Mouse (Mus musculus) T-helper 1 cell (primary cell): ENCODE measurements around the gene Cdk5rap3.

Experiments used
- in situ Hi-C: fragments of 300-600 bp; cut with MboI, MseI; formaldehyde crosslinking; loops from one replicate; pipeline ENCODE4 v1.15.1; 2025; ENCODE audit warnings: high pct_unique_total_duplicates

Cdk5rap3 gene

DNA sequence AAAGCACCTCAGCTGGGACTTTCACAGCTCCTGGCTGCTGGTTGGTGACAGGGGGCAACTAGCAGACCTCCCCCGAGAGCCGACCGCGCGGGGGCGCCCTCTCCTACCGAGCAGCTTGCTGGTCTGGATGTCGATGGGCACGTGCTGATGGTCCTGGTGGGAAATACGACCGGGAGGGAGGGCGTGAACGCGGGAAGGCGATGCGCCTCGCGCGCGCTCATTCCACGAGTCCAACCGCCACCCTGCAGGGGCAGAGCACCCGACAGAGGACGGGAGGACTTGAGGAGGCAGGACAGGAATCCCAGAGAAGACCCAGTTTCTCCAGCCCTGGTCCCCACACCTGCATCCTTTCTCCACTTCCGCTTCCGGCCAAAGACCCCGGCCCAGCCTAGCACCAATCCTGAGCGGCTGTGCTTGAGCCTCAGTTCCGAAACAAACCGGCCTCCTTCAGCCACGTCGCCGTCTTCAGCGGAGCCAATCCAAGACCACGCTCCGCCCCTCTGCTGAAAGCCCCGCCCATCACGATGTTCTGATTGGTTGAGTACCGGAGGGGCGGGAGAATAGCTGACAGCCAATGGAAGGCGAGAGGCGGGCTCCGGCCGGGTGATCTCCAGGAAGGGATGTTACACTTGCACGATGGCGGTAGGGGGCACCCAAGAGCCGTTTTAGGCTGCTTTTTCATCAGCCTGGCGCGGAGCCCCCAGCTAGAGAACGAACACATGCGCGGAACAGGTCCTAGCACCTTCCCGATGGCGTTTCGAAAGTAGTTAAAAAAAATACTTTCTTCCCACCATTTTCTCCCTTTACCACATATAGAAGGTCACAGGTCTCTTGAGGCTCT lies at the start of gene Cdk5rap3:
TSS of gene Cdk5rap3 (minus strand) at position 453 of the 841 bp plus-strand sequence.
- in situ Hi-C loops, result no loop called here

DNA sequence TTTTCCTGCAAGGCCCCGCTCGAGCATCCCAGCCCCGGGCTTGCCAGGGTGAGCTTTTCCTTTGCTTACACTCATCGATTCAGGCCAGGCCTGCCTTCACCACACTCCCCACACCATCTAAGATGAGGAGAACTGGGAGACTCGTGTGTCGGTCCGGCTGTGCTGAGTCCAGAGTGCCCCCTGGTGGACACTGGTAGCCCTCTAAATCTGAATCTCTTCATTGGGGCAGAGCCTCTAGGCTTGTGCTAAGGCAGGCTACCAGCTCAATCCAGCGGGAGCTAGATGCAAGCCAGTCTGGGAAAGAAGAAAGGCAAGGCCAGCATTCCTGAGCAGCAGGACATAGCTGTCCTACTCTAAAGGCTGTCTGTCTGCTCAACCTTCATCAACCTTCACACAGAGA lies 47.3 kb upstream of the Cdk5rap3 start:
- in situ Hi-C loops, result loop anchor here (5.0 kb wide), 1 partner anchor 91 kb away; no protein-coding TSS in a partner anchor

DNA sequence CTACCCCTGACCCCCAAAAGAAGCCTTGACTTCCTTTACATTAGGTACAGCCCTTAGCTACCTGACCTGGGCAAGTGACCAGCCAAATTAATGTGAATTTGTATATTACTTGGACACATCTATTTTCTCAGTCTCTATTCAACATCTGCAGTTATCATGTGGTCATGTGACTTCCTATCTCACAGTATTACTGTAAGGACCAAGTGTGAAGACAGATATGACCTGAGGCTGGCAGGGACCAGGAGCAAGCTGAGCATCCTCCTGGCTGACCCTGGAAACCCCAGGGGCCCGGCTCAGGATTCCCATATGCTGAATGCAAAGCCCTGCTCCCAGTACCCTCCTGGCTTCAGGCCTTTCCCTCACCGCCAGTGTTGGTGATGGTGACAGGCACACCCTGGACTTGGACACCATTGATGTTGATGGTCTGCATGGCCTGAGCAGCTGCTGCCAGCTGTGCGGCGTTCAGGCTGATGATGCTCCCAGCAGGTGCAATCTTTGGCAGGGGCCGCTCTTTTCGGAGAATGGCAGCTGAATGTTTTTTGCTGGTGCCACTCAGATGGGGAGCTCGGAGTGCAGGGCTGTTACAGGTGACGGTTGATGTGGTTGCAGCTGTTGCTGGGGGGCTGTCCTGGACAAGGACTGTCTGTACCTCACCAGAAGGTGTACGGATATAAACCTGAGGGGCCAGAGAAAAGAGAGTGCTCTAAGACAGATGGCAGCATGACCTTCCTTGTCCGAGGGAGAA lies 40.9 kb upstream of the Cdk5rap3 start:
- in situ Hi-C loops, result no loop called here

DNA sequence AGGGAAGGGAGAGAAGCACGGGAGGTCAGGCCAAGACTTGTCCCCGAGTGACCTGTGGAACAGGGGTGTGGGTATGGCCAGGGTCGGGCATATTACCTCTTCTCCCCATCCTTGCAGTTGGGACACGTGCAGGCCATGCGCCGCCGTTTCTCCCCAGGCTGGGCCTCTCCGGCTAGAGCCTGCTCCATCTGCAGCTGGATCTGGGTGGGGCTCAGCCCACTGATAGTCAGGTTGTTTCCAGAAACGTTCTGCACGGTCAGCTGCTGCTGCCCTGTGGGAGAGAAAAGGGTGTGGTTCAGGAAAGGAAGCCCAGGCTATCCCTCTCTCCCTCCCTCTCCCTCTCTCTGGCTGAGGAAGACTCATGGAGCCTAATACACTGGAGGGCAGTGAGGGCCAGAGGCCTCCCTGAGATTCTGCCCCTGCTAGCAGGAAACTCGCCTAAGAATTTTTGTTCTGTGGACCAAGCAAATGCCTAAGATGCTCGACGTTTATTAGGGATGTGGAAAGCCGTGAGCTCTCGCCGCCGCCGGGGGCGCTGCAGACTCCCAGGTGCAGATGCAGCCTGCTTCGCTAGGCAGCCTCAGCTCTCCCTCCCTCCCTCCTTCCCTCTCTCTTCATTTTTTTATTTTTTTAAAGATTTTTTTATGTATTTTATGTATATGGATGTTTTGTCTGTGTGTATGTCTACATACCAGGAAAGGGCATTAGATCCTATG lies 39.9 kb upstream of the Cdk5rap3 start:
- in situ Hi-C loops, result no loop called here

DNA sequence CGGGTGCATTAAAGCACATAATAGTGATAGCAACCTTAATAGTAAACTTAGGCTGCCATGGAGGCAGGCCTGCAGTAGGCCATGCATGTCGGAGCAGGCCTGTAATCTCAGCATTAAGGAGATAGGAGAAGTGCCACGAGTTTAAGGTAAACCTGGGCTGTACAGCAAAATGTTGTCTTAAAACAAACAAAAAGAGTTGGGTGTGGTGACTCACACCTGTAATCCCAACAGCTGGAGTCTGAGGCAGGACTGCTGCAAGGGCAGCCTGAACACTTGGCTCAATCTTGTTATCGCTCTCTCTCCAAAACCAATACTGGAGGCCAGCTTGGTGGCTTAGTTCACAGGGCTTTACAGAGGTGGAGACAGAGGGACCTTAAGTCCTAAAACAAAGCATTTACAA lies 38.8 kb upstream of the Cdk5rap3 start:
- in situ Hi-C loops, result no loop called here

DNA sequence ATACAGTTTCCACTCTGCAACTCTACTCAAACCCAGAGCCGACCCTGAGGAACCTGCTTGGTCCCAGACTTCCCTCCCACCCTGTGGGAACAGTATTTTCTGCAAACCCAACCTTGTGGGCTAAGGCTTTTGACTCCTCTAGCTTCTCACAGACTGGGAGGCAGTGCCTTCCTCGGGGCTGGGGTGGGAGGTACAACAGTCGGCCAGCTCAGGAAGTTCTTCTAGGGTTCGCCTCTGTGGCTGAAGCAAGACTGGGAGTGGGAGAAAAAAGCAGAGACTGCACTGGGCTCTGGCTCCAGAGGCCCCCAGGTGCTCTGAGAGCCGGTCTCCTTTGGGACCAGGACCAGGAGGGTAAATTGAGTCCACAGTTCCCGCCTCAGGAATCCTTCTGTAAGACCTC lies 36.6 kb upstream of the Cdk5rap3 start:
- in situ Hi-C loops, result no loop called here

DNA sequence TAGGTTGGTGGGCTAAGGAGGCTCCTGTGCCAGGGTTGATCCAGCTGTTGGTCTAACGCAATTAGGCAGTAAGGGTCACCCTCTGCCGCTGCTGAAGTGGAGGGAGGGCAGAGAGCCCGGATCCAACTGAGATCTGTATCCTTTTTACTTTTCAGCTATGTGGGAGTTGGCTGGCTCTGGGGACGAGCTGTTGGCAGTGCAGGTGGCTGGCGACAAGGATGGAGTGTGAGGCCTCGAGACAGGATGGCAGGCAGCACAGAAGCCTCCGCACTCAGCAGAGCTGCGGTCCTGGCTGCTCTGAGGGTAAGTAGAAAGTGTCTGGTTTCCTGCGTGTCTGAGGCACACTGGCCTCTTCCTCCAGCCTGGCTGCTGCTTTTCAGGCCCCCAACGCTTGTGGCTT lies 36.1 kb upstream of the Cdk5rap3 start:
- in situ Hi-C loops, result no loop called here

DNA sequence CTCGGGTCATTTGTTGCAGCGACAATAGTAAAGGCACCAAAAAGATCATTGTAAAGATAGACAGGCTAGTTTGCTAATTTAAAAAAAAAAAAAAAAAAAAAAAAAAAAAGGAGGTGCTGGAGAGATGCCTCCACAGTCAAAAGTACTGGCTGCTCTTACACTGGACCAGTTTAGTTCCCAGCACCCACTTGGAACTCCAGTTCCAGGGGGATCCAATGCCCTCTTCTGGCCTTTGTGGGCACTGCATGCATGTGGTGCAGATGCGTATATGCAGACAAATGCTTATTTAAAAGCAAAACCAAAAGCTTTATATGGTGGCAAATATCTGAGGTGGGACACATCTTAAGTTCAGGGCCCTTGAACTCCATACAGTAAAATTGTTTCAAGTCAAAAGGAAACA lies 34.5 kb upstream of the Cdk5rap3 start:
- in situ Hi-C loops, result no loop called here

DNA sequence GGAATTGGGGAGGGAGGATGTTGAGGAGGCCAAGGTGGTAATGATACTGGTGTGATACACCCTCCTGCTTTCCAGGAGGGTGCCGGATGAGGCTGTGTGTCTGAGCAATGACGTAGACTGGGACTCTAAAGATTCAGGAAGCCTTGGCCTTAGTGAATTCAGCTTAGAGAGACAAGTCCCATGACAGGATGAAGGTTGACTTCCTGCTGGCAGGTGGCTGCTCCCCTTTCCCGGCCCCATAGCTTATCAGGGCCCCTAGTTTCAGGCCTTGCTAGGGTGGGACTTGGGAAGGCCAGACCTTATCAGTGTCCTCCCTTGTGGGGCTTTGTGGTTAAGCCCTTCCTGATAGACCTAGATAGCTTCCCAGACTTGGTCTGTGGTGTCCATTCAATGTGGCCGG lies 31.6 kb upstream of the Cdk5rap3 start:
- in situ Hi-C loops, result no loop called here

DNA sequence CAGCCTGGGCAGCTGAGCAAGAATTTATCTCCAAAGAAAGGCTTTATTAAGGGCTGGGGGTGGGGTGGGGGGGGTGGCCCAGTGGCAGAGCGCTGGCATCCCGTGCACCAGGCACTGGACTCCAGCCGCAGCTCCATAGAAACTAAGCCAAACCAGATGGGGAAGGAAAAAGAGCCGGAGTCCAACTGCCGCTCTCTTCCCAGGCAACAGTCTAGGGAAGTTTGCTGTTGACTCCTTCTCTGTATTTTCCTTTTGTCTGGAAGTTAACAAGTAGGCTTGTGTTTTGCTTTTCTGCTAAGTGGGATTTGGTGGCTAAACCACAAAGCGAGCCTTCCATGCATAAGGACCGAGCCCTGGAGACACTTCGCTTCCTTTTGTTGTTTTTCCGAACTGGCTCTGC lies 30.2 kb upstream of the Cdk5rap3 start:
- in situ Hi-C loops, result no loop called here

DNA sequence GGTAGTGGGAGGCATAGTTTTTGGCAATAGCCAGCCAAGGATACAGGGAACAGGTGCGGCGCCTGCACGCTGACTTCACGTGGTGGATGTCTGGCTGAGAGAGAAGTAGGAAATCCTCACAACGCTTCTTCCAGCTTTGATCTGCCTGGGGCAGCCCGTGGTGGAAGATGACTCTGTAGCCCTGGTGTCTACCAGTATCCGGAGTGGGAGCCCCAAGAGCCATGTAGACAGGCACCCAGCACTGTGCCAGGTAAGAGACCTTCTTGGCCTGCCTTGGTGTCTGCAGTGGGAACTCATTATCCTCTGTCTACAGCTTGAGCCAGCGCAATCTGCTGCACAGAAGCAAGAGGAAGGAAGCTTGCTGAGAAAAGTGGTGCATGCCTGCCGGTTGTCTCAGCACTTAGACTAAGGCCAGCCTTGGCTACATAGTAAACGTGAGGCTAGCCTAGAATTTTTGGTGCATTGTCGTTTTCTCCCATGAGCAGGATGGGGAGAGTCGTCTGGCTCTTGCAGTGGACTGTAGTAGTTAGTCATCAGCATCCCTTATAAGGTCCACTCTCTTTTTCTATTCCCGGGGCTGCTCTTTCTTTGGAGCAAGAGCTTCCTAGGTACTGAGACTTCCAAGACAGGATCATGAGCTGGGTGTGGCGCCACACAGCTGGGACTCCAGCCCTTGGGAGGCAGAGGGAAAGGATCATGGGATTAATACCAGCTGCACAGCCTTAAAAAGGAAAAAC lies 28.7 kb upstream of the Cdk5rap3 start:
- in situ Hi-C loops, result no loop called here

DNA sequence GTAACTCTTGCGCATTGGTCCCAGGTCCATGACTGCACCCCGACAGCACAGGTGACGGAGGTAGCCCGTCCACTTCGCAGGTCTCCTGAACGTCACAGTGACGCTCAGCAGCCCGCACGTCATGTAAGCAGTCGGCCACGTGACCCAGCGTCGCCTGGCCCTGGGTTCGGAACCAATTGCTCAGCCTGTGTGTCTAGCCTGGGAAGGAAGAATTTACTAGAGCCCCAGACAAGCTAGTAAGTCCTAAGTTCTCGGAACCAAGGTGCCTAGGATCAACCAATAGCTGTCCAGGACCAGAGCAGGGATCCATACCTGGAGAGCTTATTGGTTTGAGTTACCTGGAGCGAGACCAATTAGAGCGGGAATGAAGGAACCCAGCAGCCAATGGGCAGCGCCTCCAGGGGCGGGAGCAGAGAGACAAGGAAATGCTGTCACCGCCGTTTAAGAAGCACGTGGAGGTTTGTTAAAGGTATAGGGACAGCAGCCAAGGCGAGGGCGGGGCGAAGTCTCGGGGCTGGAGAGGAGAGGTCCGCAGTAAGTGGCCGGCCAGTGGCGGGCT lies 27.5 kb upstream of the Cdk5rap3 start, which contains the start of gene Pnpo:
TSS of gene Pnpo (minus strand) at position 241 of the 559 bp plus-strand sequence.
- in situ Hi-C loops, result no loop called here

DNA sequence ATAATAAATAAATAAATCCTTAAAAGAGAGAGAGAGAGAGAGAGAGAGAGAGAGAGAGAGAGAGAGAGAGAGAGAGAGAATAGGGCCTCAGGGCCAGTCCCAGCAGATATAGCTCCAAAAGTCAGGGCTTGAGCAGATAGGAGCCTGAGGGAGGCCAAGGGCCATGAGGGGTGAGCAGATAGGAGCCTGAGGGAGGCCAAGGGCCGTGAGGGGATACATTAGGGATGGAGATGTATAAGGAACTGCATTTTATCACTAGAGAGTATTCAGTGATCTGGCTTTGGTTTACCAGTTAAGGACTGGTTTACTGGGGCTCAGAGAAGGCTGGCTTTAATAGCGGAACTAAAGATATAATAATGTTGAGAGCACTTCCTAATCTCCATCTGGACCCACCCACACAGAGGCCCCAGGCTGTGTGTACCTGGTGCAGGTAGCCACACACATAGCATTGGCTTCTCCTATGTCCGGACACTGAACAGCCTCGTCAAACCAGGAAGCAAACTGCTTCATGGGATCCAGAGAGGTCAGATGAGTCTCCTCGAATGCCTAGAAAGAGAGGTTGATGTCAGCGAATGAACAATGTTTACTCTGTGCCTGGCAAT lies 25.8 kb upstream of the Cdk5rap3 start:
- in situ Hi-C loops, result no loop called here

DNA sequence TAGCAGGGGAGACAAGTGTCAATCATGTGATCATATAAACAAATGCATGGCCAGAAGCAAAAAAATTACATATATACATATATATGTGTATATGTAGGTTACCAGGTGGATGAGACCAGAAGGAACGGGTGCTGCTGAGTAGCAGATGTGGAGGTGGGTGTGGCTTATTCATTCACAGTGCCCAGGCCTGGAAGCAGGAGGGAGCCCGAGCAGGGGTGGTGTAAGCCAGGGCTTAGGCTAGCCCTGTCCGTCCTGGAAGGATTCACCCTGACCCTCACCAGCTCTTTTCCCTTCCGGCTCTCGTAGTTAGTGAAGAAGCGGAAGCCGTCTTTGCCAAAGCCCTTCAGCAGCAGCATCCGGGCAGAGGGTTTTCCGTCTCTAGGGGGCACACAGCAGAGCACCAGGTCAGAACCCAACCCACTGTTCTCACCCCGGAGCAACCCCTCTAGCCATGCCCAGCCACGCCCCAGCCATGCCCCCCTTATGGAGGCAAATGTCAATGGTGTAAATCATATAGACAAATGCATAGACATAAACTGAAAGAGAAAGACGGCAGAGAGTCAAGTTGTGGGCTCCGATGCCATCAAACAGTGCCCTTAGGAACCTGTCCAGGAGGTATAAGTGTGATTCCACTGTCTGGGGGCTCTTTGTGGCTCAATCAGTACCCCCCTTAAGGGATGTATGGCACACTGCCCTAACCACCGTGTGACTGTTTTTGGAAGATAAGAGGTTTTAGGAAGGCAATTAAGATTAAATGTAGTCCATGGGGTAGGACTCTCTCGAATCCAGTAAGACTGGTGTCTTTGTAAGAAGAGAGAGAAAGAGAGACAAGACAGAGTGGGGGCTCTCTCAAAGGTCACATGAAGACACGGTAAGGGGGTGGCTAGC lies 24.5 kb upstream of the Cdk5rap3 start:
- in situ Hi-C loops, result no loop called here

DNA sequence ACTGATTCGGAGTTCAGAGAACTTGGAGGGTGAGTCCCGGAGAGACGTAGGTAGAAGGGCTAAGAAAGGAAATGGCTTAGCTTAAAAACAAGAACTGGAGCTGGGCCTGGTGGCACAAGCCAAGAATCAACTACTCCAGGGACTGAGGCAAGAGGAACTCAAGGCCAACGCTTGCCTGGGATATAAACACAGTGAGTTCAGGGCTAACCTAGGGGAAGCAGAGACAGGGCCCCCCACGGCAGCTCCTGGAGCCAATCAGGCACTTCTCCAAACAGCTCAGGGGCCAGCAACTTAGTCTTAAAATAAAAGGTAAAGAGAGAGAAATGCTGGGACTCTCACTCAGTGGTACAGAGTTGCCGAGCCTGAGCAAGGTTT lies 22.1 kb upstream of the Cdk5rap3 start:
- in situ Hi-C loops, result no loop called here

DNA sequence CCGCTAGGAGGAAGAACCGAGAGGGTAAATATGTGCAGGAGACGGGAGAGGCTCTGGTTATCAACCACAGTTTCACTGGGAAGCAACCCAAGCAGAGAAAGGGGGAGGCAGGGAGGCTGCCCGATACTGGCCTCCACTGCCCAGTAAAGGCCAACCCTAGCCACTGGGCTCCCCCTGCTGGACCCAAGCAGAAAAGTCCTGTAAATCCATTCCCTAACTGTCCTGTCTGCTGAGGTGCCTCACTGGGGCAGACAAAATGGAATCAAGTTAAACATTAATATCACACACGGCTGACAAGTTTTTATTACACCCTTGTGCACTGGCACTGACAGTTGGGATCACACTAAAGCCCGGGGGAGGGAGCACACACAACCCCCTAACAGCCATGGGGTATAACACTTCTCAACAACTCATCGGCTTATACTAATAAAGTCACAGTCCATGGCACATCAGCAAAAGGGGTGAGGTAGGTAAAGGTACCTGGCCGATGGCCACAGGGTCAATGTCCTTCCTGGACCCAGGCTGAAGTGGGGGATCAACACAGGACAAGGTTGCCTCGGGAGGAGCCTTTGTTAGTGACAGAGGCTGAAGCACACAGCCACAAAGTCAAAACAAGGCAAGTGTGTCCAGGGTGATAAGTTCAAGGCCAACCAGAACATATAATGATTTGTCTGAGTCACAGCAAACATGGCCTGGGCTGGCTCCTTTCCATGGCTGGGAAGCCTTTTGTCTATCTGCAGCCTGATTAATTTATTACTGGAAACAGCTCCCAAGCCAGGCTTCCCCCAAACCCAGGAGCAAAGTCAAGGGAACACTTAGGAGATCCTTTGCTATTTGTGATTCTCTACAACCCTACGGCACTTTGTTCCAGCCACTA lies 21.5 kb upstream of the Cdk5rap3 start:
- in situ Hi-C loops, result no loop called here

DNA sequence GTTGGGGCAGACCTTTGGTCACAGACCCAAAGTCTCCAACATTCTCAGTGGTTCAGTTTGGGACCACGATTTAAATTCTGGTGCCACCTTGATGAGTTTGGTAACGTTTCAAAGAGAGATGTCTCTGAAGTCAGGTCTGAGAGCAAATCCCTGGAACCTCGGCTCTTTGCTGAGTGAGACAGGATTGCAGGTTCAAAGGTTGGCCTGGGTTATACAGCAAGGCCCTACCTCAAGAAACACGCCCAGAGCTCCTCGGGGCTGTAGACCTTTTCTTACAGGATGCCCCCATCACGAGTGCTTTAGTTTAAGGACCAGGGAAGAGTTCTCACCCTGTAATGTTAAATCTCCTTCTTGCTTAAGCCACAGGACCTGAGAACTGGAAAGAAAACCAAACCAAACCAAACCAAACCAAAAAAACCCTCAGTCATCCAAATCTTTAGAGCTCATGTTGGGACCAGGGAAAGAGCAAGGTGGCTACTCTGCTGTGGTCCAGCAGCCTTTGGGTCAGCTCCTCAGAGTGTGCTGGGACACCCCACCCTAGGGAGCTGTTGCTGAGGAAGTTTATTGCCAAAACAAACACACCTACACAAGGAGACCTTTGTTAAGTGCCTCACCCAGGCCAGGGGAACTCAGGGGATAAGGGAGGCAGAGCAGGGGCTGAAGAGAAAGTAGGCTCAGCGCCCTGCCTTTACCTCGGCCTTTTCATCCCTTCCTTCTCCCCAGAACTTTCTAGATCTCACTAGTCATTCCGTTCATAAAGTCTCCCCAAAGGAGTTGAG lies 19.8 kb upstream of the Cdk5rap3 start:
- in situ Hi-C loops, result no loop called here

DNA sequence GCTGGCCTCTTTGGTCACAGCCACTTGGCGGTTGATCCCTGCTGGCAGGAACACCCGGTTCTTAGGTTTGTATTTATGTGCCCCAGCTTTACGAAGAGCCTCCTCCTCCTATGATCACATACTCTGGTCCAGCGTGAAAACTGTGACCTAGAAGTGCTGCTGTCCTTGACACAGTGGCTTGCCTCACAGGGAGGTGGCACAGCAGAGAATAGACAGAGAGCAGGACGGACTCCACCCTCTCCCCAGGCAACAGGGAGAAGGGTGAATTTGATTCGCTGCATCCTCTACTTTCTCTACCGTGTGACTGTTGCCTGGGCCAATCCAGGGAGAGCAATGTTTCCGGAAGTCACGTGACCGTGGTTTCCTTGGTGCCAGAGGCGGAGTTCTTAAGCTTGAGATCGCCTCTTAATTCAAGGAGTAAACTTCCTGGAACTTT lies 18.6 kb upstream of the Cdk5rap3 start:
- in situ Hi-C loops, result no loop called here
